Mouse (Mus musculus) heart, postnatal 0 days (tissue): ENCODE measurements around the gene Zmiz1.

Experiments
- CTCF ChIP-seq: IDR thresholded peaks from 2 replicates; pipeline ENCODE4 v1.5.1; 2016; ENCODE audit warnings: antibody characterized with exemption, control low read depth, low read depth
- EP300 ChIP-seq: IDR thresholded peaks from 2 replicates; pipeline ENCODE4 v1.6.1; 2016; ENCODE audit warnings: antibody characterized with exemption, low read depth

GRCm38 (mm10) chr14:25560841-25561240, 101.9 kb downstream of the Zmiz1 start:
- TF ChIP-seq CTCF (peak; percentile 24), EP300 (no peak)
